Mouse (Mus musculus): ENCODE measurements around the gene Bmper.

Bmper gene

GRCm38 (mm10) chr9:23378731-23379170 lies 155.9 kb downstream of the Bmper start:
- peak in 1 of 2 experiments; percentile 9 for DNase-seq

GRCm38 (mm10) chr9:23380171-23380835 lies 157.4 kb downstream of the Bmper start:
- DNase-seq, result no peak

- DNase-seq, result peak; percentile 81 to 88
Observed at GRCm38 (mm10) chr9:23383291-23383690, 160.4 kb downstream of the Bmper start.

- DNase-seq, result peak in 1 of 2 experiments; percentile 17
Observed at GRCm38 (mm10) chr9:23383837-23384236, 161.0 kb downstream of the Bmper start.

GRCm38 (mm10) chr9:23384880-23385279 lies 162.0 kb downstream of the Bmper start:
- DNase-seq, result no peak

- DNase-seq, result no peak
Observed at GRCm38 (mm10) chr9:23386201-23386600, 163.3 kb downstream of the Bmper start.

GRCm38 (mm10) chr9:23390118-23390517 lies 167.2 kb downstream of the Bmper start:
- DNase-seq, result no peak

GRCm38 (mm10) chr9:23394652-23395317 lies 171.9 kb downstream of the Bmper start:
- no peak for DNase-seq

- no peak for DNase-seq
Observed at GRCm38 (mm10) chr9:23396186-23396585, 173.3 kb downstream of the Bmper start.

GRCm38 (mm10) chr9:23397876-23398275 lies 175.0 kb downstream of the Bmper start:
- no peak for DNase-seq

GRCm38 (mm10) chr9:23399638-23400284 lies 176.9 kb downstream of the Bmper start:
- DNase-seq, result no peak

GRCm38 (mm10) chr9:23407416-23407815 lies 184.5 kb downstream of the Bmper start:
- no peak for DNase-seq

GRCm38 (mm10) chr9:23407935-23408781 lies 185.3 kb downstream of the Bmper start:
- DNase-seq, result peak; percentile 13 to 16

GRCm38 (mm10) chr9:23410567-23410966 lies 187.7 kb downstream of the Bmper start:
- DNase-seq, result no peak

- peak in 1 of 2 experiments; percentile 8 for DNase-seq
Observed at GRCm38 (mm10) chr9:23412956-23413355, 190.1 kb downstream of the Bmper start.

GRCm38 (mm10) chr9:23419107-23419506 lies 196.2 kb downstream of the Bmper start:
- no peak for DNase-seq

- no peak for DNase-seq
Observed at GRCm38 (mm10) chr9:23423748-23424147, 200.9 kb downstream of the Bmper start.

GRCm38 (mm10) chr9:23432631-23433030 lies 209.8 kb downstream of the Bmper start:
- DNase-seq, result no peak

- DNase-seq, result no peak
Observed at GRCm38 (mm10) chr9:23433238-23433637, 210.4 kb downstream of the Bmper start.

- no peak for DNase-seq
Observed at GRCm38 (mm10) chr9:23436751-23437150, 213.9 kb downstream of the Bmper start.

GRCm38 (mm10) chr9:23438662-23439061 lies 215.8 kb downstream of the Bmper start:
- no peak for DNase-seq

- DNase-seq, result no peak
Observed at GRCm38 (mm10) chr9:23442168-23442567, 219.3 kb downstream of the Bmper start.

- DNase-seq, result no peak
Observed at GRCm38 (mm10) chr9:23444975-23445374, 222.1 kb downstream of the Bmper start.

Measured in cerebellum, adult 18-20 months (tissue).